Mouse (Mus musculus) CH12.LX (cell line): ENCODE results near the gene Rem1.

ENCODE experiments used
- CTCF ChIP-seq, 2 experiments: IDR thresholded peaks in 1 of 2; conservative IDR thresholded peaks in 1 of 2; 2 replicates each; pipeline ENCODE4 v1.5.1; 2011 to 2012; ENCODE audit warnings: low read depth in 2 of 2, low read length in 2 of 2, improper control_type of control experiment in 1 of 2, inconsistent platforms in 1 of 2, mild to moderate bottlenecking in 1 of 2, moderate library complexity in 1 of 2
- E2F4 ChIP-seq: IDR thresholded peaks from 2 replicates; pipeline ENCODE4 v1.6.1; 2011; ENCODE audit warnings: low read depth, low read length, improper control_type of control experiment; ENCODE audit not compliant: insufficient replicate concordance
- EP300 ChIP-seq: IDR thresholded peaks from 2 replicates; pipeline ENCODE4 v1.6.1; 2011; ENCODE audit warnings: low read length, improper control_type of control experiment
- GABPA ChIP-seq: IDR thresholded peaks from 2 replicates; pipeline ENCODE4 v1.6.1; 2012; ENCODE audit warnings: low read depth, low read length, improper control_type of control experiment, inconsistent platforms; ENCODE audit not compliant: insufficient replicate concordance
- JUND ChIP-seq: conservative IDR thresholded peaks from 2 replicates; pipeline ENCODE4 v1.6.1; 2011; ENCODE audit warnings: low read depth, low read length, improper control_type of control experiment
- MYC ChIP-seq: IDR thresholded peaks from 2 replicates; pipeline ENCODE4 v1.6.1; 2011; ENCODE audit warnings: low read depth, mild to moderate bottlenecking, improper control_type of control experiment, low read length
- NELFE ChIP-seq: IDR thresholded peaks from 2 replicates; pipeline ENCODE4 v1.6.1; 2011; ENCODE audit warnings: low read depth, low read length, improper control_type of control experiment
- NRF1 ChIP-seq: IDR thresholded peaks from 2 replicates; pipeline ENCODE4 v1.6.1; 2014; ENCODE audit warnings: low read depth, mild to moderate bottlenecking, inconsistent platforms, low read length, improper control_type of control experiment, moderate library complexity
- POLR2A ChIP-seq: IDR thresholded peaks from 2 replicates; pipeline ENCODE4 v1.6.1; 2011; ENCODE audit warnings: low read depth, mild to moderate bottlenecking, improper control_type of control experiment, low read length
- SIN3A ChIP-seq: IDR thresholded peaks from 2 replicates; pipeline ENCODE4 v1.6.1; 2012; ENCODE audit warnings: low read length, improper control_type of control experiment, inconsistent platforms
- TCF12 ChIP-seq: IDR thresholded peaks from 2 replicates; pipeline ENCODE4 v1.6.1; 2014; ENCODE audit warnings: low read depth, mild to moderate bottlenecking, inconsistent platforms, low read length, improper control_type of control experiment
- USF1 ChIP-seq: IDR thresholded peaks from 2 replicates; pipeline ENCODE4 v1.6.1; 2014; ENCODE audit warnings: low read depth, mild to moderate bottlenecking, inconsistent platforms, low read length, improper control_type of control experiment
- ZKSCAN1 ChIP-seq: IDR thresholded peaks from 2 replicates; pipeline ENCODE4 v1.6.1; 2012; ENCODE audit warnings: low read depth, inconsistent platforms, low read length, improper control_type of control experiment, borderline replicate concordance
- ZNF384 ChIP-seq: IDR thresholded peaks from 2 replicates; pipeline ENCODE4 v1.6.1; 2012; ENCODE audit warnings: low read depth, low read length, improper control_type of control experiment, inconsistent platforms

DNA sequence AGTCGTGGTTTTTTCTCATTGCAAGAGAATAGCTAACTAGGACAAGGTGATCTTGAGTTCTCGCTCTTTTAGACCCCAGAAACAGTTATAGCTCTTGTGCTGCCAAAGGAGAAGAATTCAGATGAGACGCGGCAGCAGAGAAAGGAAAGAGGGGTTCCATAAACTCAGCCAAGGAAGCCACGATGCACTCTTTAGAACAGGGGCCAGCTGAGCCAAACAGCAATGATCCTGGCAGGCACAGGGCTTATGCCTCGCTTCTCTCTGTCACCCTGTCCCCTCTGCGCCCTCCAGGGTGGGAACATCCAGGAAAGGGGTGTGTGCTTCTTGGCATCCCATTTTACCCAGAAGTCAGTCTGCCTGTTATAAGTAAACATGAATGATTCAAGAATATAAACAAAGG, 27.5 kb upstream of the Rem1 start, which contains the start of gene Defb45:
- no peak for TF ChIP-seq POLR2A
- TF ChIP-seq MYC = no peak
- no peak for TF ChIP-seq CTCF (conservative IDR thresholded peaks at IDR 0.05 in 1 of 2, IDR thresholded peaks at IDR 0.05 in 1 of 2; ENCODE audit: low read depth in 2 of 2, low read length in 2 of 2)
- TF ChIP-seq EP300 = no peak
- no peak for TF ChIP-seq ZNF384
- TF ChIP-seq NRF1 = no peak
- no peak for TF ChIP-seq E2F4
- no peak for TF ChIP-seq ZKSCAN1
- no peak for TF ChIP-seq TCF12
- TF ChIP-seq GABPA = no peak
- TF ChIP-seq JUND = no peak
- no peak for TF ChIP-seq USF1
- no peak for TF ChIP-seq SIN3A
- TF ChIP-seq NELFE = no peak
